Comparison of ENCODE assay signal across 7 mouse cellular contexts in the genomic region with DNA sequence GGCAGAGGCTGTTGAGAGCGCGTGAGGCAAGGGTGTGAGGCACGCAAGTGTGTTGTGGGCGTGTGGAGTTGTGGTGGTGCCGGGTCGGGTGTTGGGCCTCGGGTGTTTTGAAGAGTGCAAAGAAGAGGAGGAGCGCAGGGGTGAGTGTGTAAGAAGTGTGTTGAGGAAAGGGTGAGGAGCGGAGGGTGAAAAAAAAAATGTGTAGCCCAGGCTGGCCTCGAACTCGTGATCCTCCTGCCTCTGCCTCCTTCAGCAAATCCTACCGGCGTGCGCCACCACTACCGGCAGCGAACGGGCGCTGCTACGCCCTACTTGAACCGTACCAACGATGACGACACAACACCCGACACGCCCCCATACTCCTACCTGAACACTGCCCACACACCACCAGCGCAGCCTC.
DNase-seq lines count a peak whose midpoint lies in the region; ATAC-seq lines count a peak whose summit lies in the region.
"Not testable (repeated sequence)": the region's sequence is repeated elsewhere in the genome, so short reads cannot be mapped to it uniquely, and the experiment has no call there.

No protein-coding gene starts in this region.

- not testable (repeated sequence) for H3K9ac ChIP-seq in limb, embryonic 15.5 days; midbrain, embryonic 16.5 days (ENCODE audit: low read depth, low read length)

- H3K27me3 ChIP-seq in hindbrain, embryonic 10.5 days (ENCODE audit: insufficient read depth, poor library complexity, severe bottlenecking); limb, embryonic 15.5 days; midbrain, embryonic 16.5 days (ENCODE audit: control insufficient read depth, insufficient read depth, low read depth, low read length): not testable (repeated sequence)

- peak overlapping the region; percentile 46 for H3K4me2 ChIP-seq in limb, embryonic 15.5 days
- H3K4me2 ChIP-seq in midbrain, embryonic 16.5 days (ENCODE audit: low read length) = peak overlapping the region; percentile 24; the same call in 1 of the 2 replicates

- not testable (repeated sequence) for H3K27ac ChIP-seq in hindbrain, embryonic 10.5 days; limb, embryonic 15.5 days; midbrain, embryonic 16.5 days (ENCODE audit: low read length)

- H3K4me3 ChIP-seq in hindbrain, embryonic 10.5 days = peak overlapping the region; percentile 39
- peak overlapping the region; percentile 32 for H3K4me3 ChIP-seq in limb, embryonic 15.5 days
- 0 out of 2 replicates have a peak overlapping the region, but pooled peaks have one; percentile 6 for H3K4me3 ChIP-seq in midbrain, embryonic 16.5 days (ENCODE audit: low read depth, low read length)

- ATAC-seq in limb, embryonic 15.5 days (ENCODE audit: insufficient number of reproducible peaks, low FRiP score, low TSS enrichment, low read depth); midbrain, embryonic 16.5 days: not testable (repeated sequence)

- H3K9me3 ChIP-seq in hindbrain, embryonic 10.5 days; limb, embryonic 15.5 days; midbrain, embryonic 16.5 days (replicated peaks; ENCODE audit: control insufficient read depth, low read length, poor library complexity, severe bottlenecking): not testable (repeated sequence)

- DNase-seq in cerebellum, adult 9-11 months = peak; percentile 96
- DNase-seq in gastrocnemius, adult 18-20 months (ENCODE audit: low spot score) = peak; percentile 90
- not testable (repeated sequence) for DNase-seq in hindbrain, embryonic 10.5 days (ENCODE audit: low spot score)
- DNase-seq in kidney, postnatal 4 days = peak; percentile 84 to 88
- peak; percentile 76 to 85 for DNase-seq in spleen, postnatal 36 days (ENCODE audit: low spot score in 2 of 2)

- not testable (repeated sequence) for H3K4me1 ChIP-seq in hindbrain, embryonic 10.5 days (replicated peaks); limb, embryonic 15.5 days; midbrain, embryonic 16.5 days (ENCODE audit: control insufficient read depth, insufficient read depth, low read length)

- not testable (repeated sequence) for H3K36me3 ChIP-seq in hindbrain, embryonic 10.5 days; limb, embryonic 15.5 days; midbrain, embryonic 16.5 days (ENCODE audit: control insufficient read depth, insufficient read depth, low read length)

- WGBS in hindbrain, embryonic 10.5 days = 14% methylated on average over 15 of the region's 25 CpGs
- WGBS in limb, embryonic 15.5 days = 8% methylated on average over 15 of the region's 25 CpGs
- WGBS in midbrain, embryonic 16.5 days = 13% methylated on average over 8 of the region's 25 CpGs
